Mouse (Mus musculus) heart, embryonic 11.5 days (tissue): ENCODE results near the gene 1110025L11Rik. TPM values are rescaled to one million over a fixed set of nuclear protein-coding genes. Genes with fewer than 3 reads are reported as not detected.
"Not testable (repeated sequence)": the region's sequence is repeated elsewhere in the genome, so short reads cannot be mapped to it uniquely, and the experiment has no call there.

Experiments
- ATAC-seq: fragments of 200-750 bp; cut with Nextera tagmentation; replicated peaks from 2 replicates; pipeline ENCODE4 v1.8.0; 2017; ENCODE audit warnings: moderate library complexity; ENCODE audit not compliant: insufficient number of reproducible peaks, low FRiP score, low TSS enrichment
- H3K27ac ChIP-seq: fragments of 300-500 bp; sonication (generic); 2 replicates; pipeline ENCODE4 v1.5.1; 2014; ENCODE audit warnings: mild to moderate bottlenecking, low read depth, low read length
- H3K27me3 ChIP-seq: fragments of 300-500 bp; sonication (generic); 2 replicates; pipeline ENCODE4 v1.6.1; 2014; ENCODE audit warnings: mild to moderate bottlenecking, low read length, mixed read lengths; ENCODE audit not compliant: control insufficient read depth, insufficient read depth
- H3K36me3 ChIP-seq: fragments of 300-500 bp; sonication (generic); 2 replicates; pipeline ENCODE4 v1.6.1; 2014; ENCODE audit warnings: mild to moderate bottlenecking, low read length, moderate library complexity, mixed read lengths; ENCODE audit not compliant: control insufficient read depth, insufficient read depth
- H3K4me1 ChIP-seq: fragments of 300-500 bp; sonication (generic); 2 replicates; pipeline ENCODE4 v1.6.1; 2014; ENCODE audit warnings: low read length; ENCODE audit not compliant: control insufficient read depth, insufficient read depth
- H3K4me2 ChIP-seq: fragments of 300-500 bp; sonication (generic); 2 replicates; pipeline ENCODE4 v1.6.1; 2014; ENCODE audit warnings: mild to moderate bottlenecking, moderate library complexity
- H3K4me3 ChIP-seq: fragments of 300-500 bp; sonication (generic); 2 replicates; pipeline ENCODE4 v1.5.1; 2014; ENCODE audit warnings: low read depth, low read length
- H3K9ac ChIP-seq: fragments of 300-500 bp; sonication (generic); 2 replicates; pipeline ENCODE4 v1.6.1; 2014; ENCODE audit warnings: mild to moderate bottlenecking, low read depth, low read length, moderate library complexity
- H3K9me3 ChIP-seq: fragments of 300-500 bp; sonication (generic); replicated peaks from 2 replicates; pipeline ENCODE4 v1.6.1; 2016; ENCODE audit warnings: low read length; ENCODE audit not compliant: control insufficient read depth
- WGBS: fragments of 180-500 bp; shearing (Covaris S2); extraction: QIAGEN DNeasy Blood & Tissue Kit; methylation state at CpG from one replicate; pipeline ENCODE4 v1.1.7; 2014; ENCODE audit not compliant: insufficient replicate concordance; 5-methylcytosine and 5-hydroxymethylcytosine counted together
- polyA plus RNA-seq: library from polyadenylated mRNA; unstranded; fragments of >200 nt; fragmentation: Nextera tagmentation; extraction: Ambion mirVana; gene quantifications from 2 replicates; pipeline ENCODE4 v1.2.1, GENCODE M21; 2014

1110025L11Rik gene
- polyA plus RNA-seq: not detected in 2 replicates

GRCm38 (mm10) chr16:89063902-89064301 is at the start of gene 1110025L11Rik:
TSS of gene 1110025L11Rik (minus strand) at chr16:89064002.
- H3K4me1 ChIP-seq, H3K9me3 ChIP-seq, H3K4me3 ChIP-seq, H3K4me2 ChIP-seq, H3K36me3 ChIP-seq, H3K9ac ChIP-seq, H3K27me3 ChIP-seq, ATAC-seq, H3K27ac ChIP-seq: not testable (repeated sequence)
- no CpG with 5 or more reads among the region's 2 CpGs for WGBS

GRCm38 (mm10) chr16:89071041-89071440 is 7.2 kb upstream of the 1110025L11Rik start:
- H3K4me2 ChIP-seq, H3K27me3 ChIP-seq, H3K36me3 ChIP-seq, H3K9me3 ChIP-seq, H3K4me3 ChIP-seq, ATAC-seq, H3K9ac ChIP-seq, H3K4me1 ChIP-seq, H3K27ac ChIP-seq: not testable (repeated sequence)
- 64% methylated on average over 2 of the region's 2 CpGs for WGBS

- Histone ChIP-seq H3K4me1 (no peaks in the 10 kb centered on the region), H3K4me2 (no peak within 1 kb of the TSS), H3K36me3 (no peaks in the 10 kb centered on the region), H3K9ac (no peak within 1 kb of the TSS), H3K9me3 (no peaks in the 10 kb centered on the region), H3K27ac (no peak within 1 kb of the TSS), H3K4me3 (no peak within 1 kb of the TSS), H3K27me3 (no peaks in the 10 kb centered on the region)
- ATAC-seq: no peak
- 82% methylated on average over 3 of the region's 3 CpGs for WGBS
Measured at GRCm38 (mm10) chr16:89047783-89048182, 16.0 kb downstream of the 1110025L11Rik start, which contains the start of gene Krtap6-5. TSS of gene Krtap6-5 (minus strand) at chr16:89047883.

- H3K36me3 ChIP-seq, H3K27ac ChIP-seq, H3K4me2 ChIP-seq, H3K9me3 ChIP-seq, H3K4me3 ChIP-seq, H3K4me1 ChIP-seq, H3K27me3 ChIP-seq, H3K9ac ChIP-seq, ATAC-seq: not testable (repeated sequence)
- WGBS: 77% methylated on average over 2 of the region's 4 CpGs
Measured at GRCm38 (mm10) chr16:89041372-89041771, 22.4 kb downstream of the 1110025L11Rik start, which contains the start of gene Gm10228. TSS of gene Gm10228 (minus strand) at chr16:89041472.

GRCm38 (mm10) chr16:89031399-89031798 is 32.4 kb downstream of the 1110025L11Rik start, which contains the start of gene Krtap6-1:
TSS of gene Krtap6-1 (plus strand) at chr16:89031699.
- H3K27ac ChIP-seq, H3K4me1 ChIP-seq, H3K4me2 ChIP-seq, H3K9me3 ChIP-seq, H3K36me3 ChIP-seq, H3K27me3 ChIP-seq, H3K4me3 ChIP-seq, ATAC-seq, H3K9ac ChIP-seq: not testable (repeated sequence)
- WGBS: 84% methylated on average over 3 of the region's 3 CpGs

GRCm38 (mm10) chr16:89014984-89015383 is 48.8 kb downstream of the 1110025L11Rik start, which contains the start of gene Gm10229:
TSS of gene Gm10229 (plus strand) at chr16:89015284.
- not testable (repeated sequence) for H3K4me1 ChIP-seq, H3K36me3 ChIP-seq, H3K4me3 ChIP-seq, H3K9ac ChIP-seq, H3K9me3 ChIP-seq, H3K4me2 ChIP-seq, ATAC-seq, H3K27me3 ChIP-seq, H3K27ac ChIP-seq
- 78% methylated on average over 1 of the region's 3 CpGs for WGBS

GRCm38 (mm10) chr16:89013973-89014372 is 49.8 kb downstream of the 1110025L11Rik start:
- Histone ChIP-seq H3K9ac (no peak overlapping the region), H3K9me3 (no peaks in the 10 kb centered on the region), H3K27me3 (no peaks in the 10 kb centered on the region), H3K4me1 (no peaks in the 10 kb centered on the region), H3K4me3 (no peak overlapping the region), H3K4me2 (no peak overlapping the region), H3K27ac (no peak overlapping the region), H3K36me3 (no peaks in the 10 kb centered on the region)
- ATAC-seq: no peak
- WGBS: 89% methylated on average over 3 of the region's 3 CpGs

Other genes with a start within 250 kb of the 1110025L11Rik start
- not detected in 2 replicates for gene Krtap15, start 243.8 kb downstream of the 1110025L11Rik start, polyA plus RNA-seq
- gene Krtap14, start 237.9 kb downstream of the 1110025L11Rik start, polyA plus RNA-seq: not detected in 2 replicates
- not detected in 2 replicates for gene Krtap19-1, start 194.6 kb downstream of the 1110025L11Rik start, polyA plus RNA-seq
- not detected in 2 replicates for gene Krtap19-2, start 189.7 kb downstream of the 1110025L11Rik start, polyA plus RNA-seq
- not detected in 2 replicates for gene Krtap19-3, start 186.0 kb downstream of the 1110025L11Rik start, polyA plus RNA-seq
- not detected in 2 replicates for gene Krtap19-4, start 178.9 kb downstream of the 1110025L11Rik start, polyA plus RNA-seq
- gene Krtap19-5, start 167.5 kb downstream of the 1110025L11Rik start, polyA plus RNA-seq: not detected in 2 replicates
- not detected in 2 replicates for gene Krtap19-9b, start 131.7 kb downstream of the 1110025L11Rik start, polyA plus RNA-seq
- gene Krtap16-3, start 101.1 kb downstream of the 1110025L11Rik start, polyA plus RNA-seq: not detected in 2 replicates
- gene Krtap22-2, start 53.2 kb downstream of the 1110025L11Rik start, polyA plus RNA-seq: not detected in 2 replicates
- gene Gm10229, start 48.7 kb downstream of the 1110025L11Rik start, polyA plus RNA-seq: not detected in 2 replicates
- gene Krtap6-1, start 32.3 kb downstream of the 1110025L11Rik start, polyA plus RNA-seq: not detected in 2 replicates
- gene Gm10228, start 22.5 kb downstream of the 1110025L11Rik start, polyA plus RNA-seq: not detected in 2 replicates
- not detected in 2 replicates for gene Krtap6-5, start 16.1 kb downstream of the 1110025L11Rik start, polyA plus RNA-seq
- gene Krtap6-3, start 20.0 kb upstream of the 1110025L11Rik start, polyA plus RNA-seq: not detected in 2 replicates
- gene Gm6358, start 76.8 kb upstream of the 1110025L11Rik start, polyA plus RNA-seq: not detected in 2 replicates
- not detected in 2 replicates for gene Gm10061, start 87.1 kb upstream of the 1110025L11Rik start, polyA plus RNA-seq
- not detected in 2 replicates for gene Gm9789, start 94.0 kb upstream of the 1110025L11Rik start, polyA plus RNA-seq
- not detected in 2 replicates for gene Gm7735, start 105.5 kb upstream of the 1110025L11Rik start, polyA plus RNA-seq
- not detected in 2 replicates for gene 1110057P08Rik, start 110.7 kb upstream of the 1110025L11Rik start, polyA plus RNA-seq
- not detected in 2 replicates for gene Krtap20-2, start 141.9 kb upstream of the 1110025L11Rik start, polyA plus RNA-seq